Mouse (Mus musculus) neural tube, embryonic 13.5 days (tissue): ENCODE measurements around the gene Nedd8. TPM values are rescaled to one million over a fixed set of nuclear protein-coding genes. Genes with fewer than 3 reads are reported as not detected.

Experiments used
- ATAC-seq: fragments of 200-750 bp; cut with Nextera tagmentation; 2 replicates; pipeline ENCODE4 v1.8.0; 2017; ENCODE audit warnings: low read depth, mild to moderate bottlenecking, moderate TSS enrichment, moderate library complexity
- H3K27ac ChIP-seq: fragments of 300-500 bp; sonication (generic); replicated peaks from 2 replicates; pipeline ENCODE4 v1.5.1; 2015; ENCODE audit warnings: moderate library complexity, mild to moderate bottlenecking, inconsistent platforms
- H3K27me3 ChIP-seq: fragments of 300-500 bp; sonication (generic); 2 replicates; pipeline ENCODE4 v1.6.1; 2015; ENCODE audit warnings: mild to moderate bottlenecking, inconsistent platforms
- H3K36me3 ChIP-seq: fragments of 300-500 bp; sonication (generic); 2 replicates; pipeline ENCODE4 v1.6.1; 2015; ENCODE audit warnings: mild to moderate bottlenecking, inconsistent platforms
- H3K4me1 ChIP-seq: fragments of 300-500 bp; sonication (generic); replicated peaks from 2 replicates; pipeline ENCODE4 v1.6.1; 2015; ENCODE audit warnings: inconsistent platforms
- H3K4me2 ChIP-seq: fragments of 300-500 bp; sonication (generic); 2 replicates; pipeline ENCODE4 v1.6.1; 2015; ENCODE audit warnings: inconsistent platforms, mild to moderate bottlenecking, moderate library complexity
- H3K4me3 ChIP-seq: fragments of 300-500 bp; sonication (generic); 2 replicates; pipeline ENCODE4 v1.5.1; 2015; ENCODE audit warnings: mild to moderate bottlenecking, inconsistent platforms
- H3K9ac ChIP-seq: fragments of 300-500 bp; sonication (generic); 2 replicates; pipeline ENCODE4 v1.6.1; 2015; ENCODE audit warnings: moderate library complexity, mild to moderate bottlenecking, inconsistent platforms
- H3K9me3 ChIP-seq: fragments of 300-500 bp; sonication (generic); 2 replicates; pipeline ENCODE4 v1.6.1; 2016; ENCODE audit warnings: inconsistent platforms
- WGBS: fragments of 180-500 bp; shearing (Covaris S2); methylation state at CpG from one replicate; pipeline ENCODE4 v1.1.7; 2015; 5-methylcytosine and 5-hydroxymethylcytosine counted together
- polyA plus RNA-seq: library from polyadenylated mRNA; unstranded; fragments of >200 nt; fragmentation: Nextera tagmentation; extraction: Ambion mirVana; gene quantifications from 2 replicates; pipeline ENCODE4 v1.2.1, GENCODE M21; 2015

Nedd8 gene
- polyA plus RNA-seq, 1 experiment from 2014 or later = 603 TPM

- Histone ChIP-seq H3K4me2 (no peak overlapping the region), H3K36me3 (no peaks in the 10 kb centered on the region), H3K9me3 (no peaks in the 10 kb centered on the region), H3K4me1 (no peaks in the 10 kb centered on the region), H3K27ac (no peak overlapping the region), H3K9ac (no peak overlapping the region), H3K4me3 (no peak overlapping the region), H3K27me3 (no peaks in the 10 kb centered on the region)
- WGBS = 93% methylated on average over 8 of the region's 8 CpGs
- no peak for ATAC-seq
Measured at GRCm38 (mm10) chr14:55706051-55706600, 34.2 kb upstream of the Nedd8 start.

GRCm38 (mm10) chr14:55702761-55703160 lies 30.8 kb upstream of the Nedd8 start:
- WGBS = 59% methylated on average over 6 of the region's 6 CpGs
- no peaks in the 10 kb centered on the region for H3K27me3 ChIP-seq
- no peak overlapping the region for H3K4me2 ChIP-seq
- H3K27ac ChIP-seq = no peak overlapping the region
- H3K4me3 ChIP-seq = no peak overlapping the region
- H3K9me3 ChIP-seq = no peaks in the 10 kb centered on the region
- H3K9ac ChIP-seq = no peak overlapping the region
- H3K36me3 ChIP-seq = no peaks in the 10 kb centered on the region
- no peaks in the 10 kb centered on the region for H3K4me1 ChIP-seq
- no peak for ATAC-seq

- Histone ChIP-seq H3K27me3 (no peaks in the 10 kb centered on the region), H3K4me3 (no peak overlapping the region), H3K4me2 (no peak overlapping the region), H3K4me1 (no peaks in the 10 kb centered on the region), H3K27ac (no peak overlapping the region), H3K9ac (no peak overlapping the region), H3K36me3 (no peaks in the 10 kb centered on the region), H3K9me3 (no peaks in the 10 kb centered on the region)
- 75% methylated on average over 9 of the region's 9 CpGs for WGBS
- ATAC-seq = no peak
Measured at GRCm38 (mm10) chr14:55701131-55701530, 29.2 kb upstream of the Nedd8 start.

- Histone ChIP-seq H3K9me3 (no peaks in the 10 kb centered on the region), H3K27ac (no peak overlapping the region), H3K27me3 (no peaks in the 10 kb centered on the region), H3K4me3 (no peak overlapping the region), H3K4me1 (no peaks in the 10 kb centered on the region), H3K36me3 (no peaks in the 10 kb centered on the region), H3K4me2 (no peak overlapping the region), H3K9ac (no peak overlapping the region)
- 87% methylated on average over 4 of the region's 4 CpGs for WGBS
- ATAC-seq = no peak
Measured at GRCm38 (mm10) chr14:55697226-55697625, 25.3 kb upstream of the Nedd8 start.

GRCm38 (mm10) chr14:55689433-55689832 lies 17.5 kb upstream of the Nedd8 start:
- H3K27ac ChIP-seq = no peak overlapping the region
- no peak overlapping the region for H3K4me3 ChIP-seq
- H3K4me1 ChIP-seq = no peaks in the 10 kb centered on the region
- H3K4me2 ChIP-seq = no peak overlapping the region
- no peaks in the 10 kb centered on the region for H3K9me3 ChIP-seq
- no peaks in the 10 kb centered on the region for H3K27me3 ChIP-seq
- WGBS = 81% methylated on average over 10 of the region's 10 CpGs
- ATAC-seq = no peak
- no peak overlapping the region for H3K9ac ChIP-seq
- H3K36me3 ChIP-seq = no peaks in the 10 kb centered on the region

- H3K9ac ChIP-seq = peak overlapping the region; percentile 61
- WGBS = 24% methylated on average over 3 of the region's 3 CpGs
- peak; percentile 40; the same call in 1 of the 2 replicates for ATAC-seq
Measured at GRCm38 (mm10) chr14:55682118-55682493, 10.2 kb upstream of the Nedd8 start.

GRCm38 (mm10) chr14:55681160-55682117 lies 9.5 kb upstream of the Nedd8 start, which contains the start of gene Tinf2:
Tinf2 (minus strand) TSS chr14:55681820.
- ATAC-seq = peak; percentile 99
- Histone ChIP-seq H3K36me3 (peaks cover 38% of the 10 kb centered on the region), H3K27me3 (no peaks in the 10 kb centered on the region), H3K4me3 (peak within 1 kb of the TSS; percentile 81), H3K4me2 (peak within 1 kb of the TSS; percentile 92), H3K27ac (peak within 1 kb of the TSS; percentile 79), H3K9ac (peak within 1 kb of the TSS; percentile 78), H3K9me3 (no peaks in the 10 kb centered on the region), H3K4me1 (peaks cover 14% of the 10 kb centered on the region)
- WGBS = under 1% methylated on average over 66 of the region's 66 CpGs

More at GRCm38 (mm10) chr14:55682118-55682493, 10.2 kb upstream of the Nedd8 start:
- Histone ChIP-seq H3K4me3 (peak overlapping the region; percentile 81), H3K27me3 (no peaks in the 10 kb centered on the region), H3K27ac (peak overlapping the region; percentile 79; the same call in 1 of the 2 replicates), H3K36me3 (peaks cover 31% of the 10 kb centered on the region), H3K4me1 (peaks cover 14% of the 10 kb centered on the region), H3K4me2 (peak overlapping the region; percentile 92), H3K9me3 (no peaks in the 10 kb centered on the region)

- no peaks in the 10 kb centered on the region for H3K27me3 ChIP-seq
- no peak overlapping the region for H3K9ac ChIP-seq
- WGBS = 88% methylated on average over 4 of the region's 4 CpGs
- no peak overlapping the region for H3K4me3 ChIP-seq
- no peak overlapping the region for H3K27ac ChIP-seq
- no peak overlapping the region for H3K4me2 ChIP-seq
- H3K9me3 ChIP-seq = no peaks in the 10 kb centered on the region
- H3K4me1 ChIP-seq = peaks cover 19% of the 10 kb centered on the region
- no peak for ATAC-seq
- H3K36me3 ChIP-seq = peaks cover 52% of the 10 kb centered on the region
Measured at GRCm38 (mm10) chr14:55677615-55678014, 5.7 kb upstream of the Nedd8 start.

GRCm38 (mm10) chr14:55672741-55673060 lies 777 bp upstream of the Nedd8 start:
- Histone ChIP-seq H3K4me3 (peak overlapping the region; percentile 72), H3K9ac (peak overlapping the region; percentile 83), H3K4me1 (peaks cover 31% of the 10 kb centered on the region), H3K27me3 (no peaks in the 10 kb centered on the region), H3K27ac (no peak overlapping the region), H3K36me3 (peaks cover 36% of the 10 kb centered on the region), H3K4me2 (peak overlapping the region; percentile 77), H3K9me3 (no peaks in the 10 kb centered on the region)
- no peak for ATAC-seq
- 82% methylated on average over 7 of the region's 7 CpGs for WGBS

GRCm38 (mm10) chr14:55671486-55671832 lies 465 bp downstream of the Nedd8 start:
- Histone ChIP-seq H3K27me3 (no peaks in the 10 kb centered on the region), H3K4me3 (peak overlapping the region; percentile 72), H3K9me3 (no peaks in the 10 kb centered on the region), H3K36me3 (peaks cover 29% of the 10 kb centered on the region), H3K9ac (peak overlapping the region; percentile 83), H3K27ac (peak overlapping the region; percentile 87), H3K4me1 (peaks cover 31% of the 10 kb centered on the region), H3K4me2 (peak overlapping the region; percentile 77)
- WGBS = 1% methylated on average over 12 of the region's 12 CpGs
- peak; percentile 72 for ATAC-seq

GRCm38 (mm10) chr14:55660636-55661035 lies 11.3 kb downstream of the Nedd8 start:
- peak; percentile 24; the same call in 1 of the 2 replicates for ATAC-seq
- 48% methylated on average over 2 of the region's 2 CpGs for WGBS

GRCm38 (mm10) chr14:55659960-55660573 lies 11.9 kb downstream of the Nedd8 start, which contains the start of gene Mdp1:
Mdp1 (minus strand) TSS chr14:55660508.
- Histone ChIP-seq H3K4me3 (peak within 1 kb of the TSS; percentile 71), H3K4me1 (peaks cover 16% of the 10 kb centered on the region), H3K4me2 (peak within 1 kb of the TSS; percentile 68), H3K36me3 (peaks cover 43% of the 10 kb centered on the region), H3K9ac (peak within 1 kb of the TSS; percentile 83), H3K27ac (peak within 1 kb of the TSS; percentile 86), H3K27me3 (no peaks in the 10 kb centered on the region), H3K9me3 (no peaks in the 10 kb centered on the region)
- WGBS = under 1% methylated on average over 39 of the region's 39 CpGs
- ATAC-seq = peak; percentile 94

More at GRCm38 (mm10) chr14:55660636-55661035, 11.3 kb downstream of the Nedd8 start:
- H3K27ac ChIP-seq = no peak overlapping the region
- H3K36me3 ChIP-seq = peaks cover 43% of the 10 kb centered on the region
- H3K9ac ChIP-seq = no peak overlapping the region
- H3K4me3 ChIP-seq = peak overlapping the region; percentile 71
- no peaks in the 10 kb centered on the region for H3K9me3 ChIP-seq
- H3K4me1 ChIP-seq = peaks cover 16% of the 10 kb centered on the region
- no peaks in the 10 kb centered on the region for H3K27me3 ChIP-seq
- peak overlapping the region; percentile 68 for H3K4me2 ChIP-seq
